Mouse (Mus musculus): ENCODE measurements at regions not wholly inside any gene's neighbourhood (a gene's known extent, or its start where the extent isn't known, plus 50 kb on each side); places are given as distances from the start of the nearest gene placed in this dataset.

DNA sequence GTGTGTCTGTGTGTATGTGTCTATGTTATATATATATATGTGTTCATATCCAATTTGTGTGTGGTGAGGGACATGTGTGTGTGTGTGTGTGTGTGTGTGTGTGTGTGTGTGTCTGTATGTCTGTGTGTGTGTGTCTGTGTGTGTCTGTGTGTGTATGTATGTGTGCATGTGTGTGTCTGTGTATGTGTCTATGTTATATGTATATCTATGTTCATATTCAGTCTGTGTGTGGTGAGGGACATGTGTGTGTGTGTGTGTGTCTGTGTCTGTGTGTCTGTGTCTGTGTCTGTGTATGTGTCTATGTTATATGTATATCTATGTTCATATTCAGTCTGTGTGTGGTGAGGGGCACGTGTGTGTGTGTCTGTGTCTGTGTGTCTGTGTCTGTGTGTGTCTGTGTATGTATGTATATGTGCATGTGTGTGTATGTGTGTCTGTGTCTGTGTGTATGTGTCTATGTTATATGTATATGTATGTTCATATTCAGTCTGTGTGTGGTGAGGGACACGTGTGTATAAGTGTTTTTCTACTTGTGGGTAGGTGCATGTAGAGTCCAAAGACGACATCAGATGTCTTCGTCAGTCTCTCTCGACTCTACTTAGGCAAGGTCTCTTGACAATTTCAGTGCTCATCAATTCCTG, 370.5 kb upstream of the Slc7a11 start:
- H3K4me1 ChIP-seq (ENCODE audit: control insufficient read depth, insufficient read depth, low read length) = no peaks in the 10 kb centered on the region
- WGBS = 84% methylated on average over 5 of the region's 5 CpGs
- no peaks in the 10 kb centered on the region for H3K9me3 ChIP-seq (ENCODE audit: control insufficient read depth, low read length)
- H3K4me2 ChIP-seq (ENCODE audit: low read depth, low read length) = no peak overlapping the region
- H3K27me3 ChIP-seq (replicated peaks; ENCODE audit: control insufficient read depth, insufficient read depth, low read length) = no peaks in the 10 kb centered on the region
- no peak for DNase-seq (ENCODE audit: low spot score)
- H3K4me3 ChIP-seq (ENCODE audit: low read depth, low read length) = no peak overlapping the region
- no peaks in the 10 kb centered on the region for H3K36me3 ChIP-seq (ENCODE audit: control insufficient read depth, insufficient read depth, low read length)
- H3K9ac ChIP-seq (ENCODE audit: low read depth, low read length) = no peak overlapping the region
- no peak overlapping the region for H3K27ac ChIP-seq (replicated peaks; ENCODE audit: low read depth, low read length)
- no peak for ATAC-seq (ENCODE audit: low read depth)

DNA sequence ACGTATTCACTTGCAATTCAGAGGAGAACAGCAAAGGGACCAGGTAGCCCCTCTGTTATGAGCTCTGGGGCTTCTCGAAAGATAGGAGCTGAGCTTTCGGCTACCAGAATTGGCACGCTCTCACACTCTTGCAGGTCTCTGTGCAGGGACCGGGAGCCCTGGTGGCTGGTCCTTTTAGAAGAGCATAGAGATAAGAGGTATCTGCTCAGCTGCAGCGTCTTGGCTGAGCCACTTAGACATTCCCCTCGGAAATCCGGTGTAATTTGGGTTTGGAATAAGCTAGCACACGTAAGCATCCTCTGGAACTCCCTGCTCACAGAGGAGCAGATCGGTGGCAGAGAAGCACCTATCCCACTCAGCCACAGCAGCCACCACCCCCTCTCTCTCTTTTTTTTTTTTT, 372.3 kb upstream of the Slc7a11 start:
- DNase-seq (ENCODE audit: low spot score) (no peak), ATAC-seq (ENCODE audit: low read depth) (no peak)
- no peaks in the 10 kb centered on the region for H3K27me3 ChIP-seq (replicated peaks; ENCODE audit: control insufficient read depth, insufficient read depth, low read length)
- H3K27ac ChIP-seq (replicated peaks; ENCODE audit: low read depth, low read length) = no peak overlapping the region
- H3K4me2 ChIP-seq (ENCODE audit: low read depth, low read length) = no peak overlapping the region
- 83% methylated on average over 10 of the region's 10 CpGs for WGBS
- H3K4me3 ChIP-seq (ENCODE audit: low read depth, low read length) = no peak overlapping the region
- H3K4me1 ChIP-seq (ENCODE audit: control insufficient read depth, insufficient read depth, low read length) = no peaks in the 10 kb centered on the region
- H3K36me3 ChIP-seq (ENCODE audit: control insufficient read depth, insufficient read depth, low read length) = no peaks in the 10 kb centered on the region
- H3K9ac ChIP-seq (ENCODE audit: low read depth, low read length) = no peak overlapping the region
- H3K9me3 ChIP-seq (ENCODE audit: control insufficient read depth, low read length) = no peaks in the 10 kb centered on the region

GRCm38 (mm10) chr3:50816479-50816878, 373.1 kb upstream of the Slc7a11 start:
- H3K4me2 ChIP-seq (ENCODE audit: low read depth, low read length) = no peak overlapping the region
- no peaks in the 10 kb centered on the region for H3K36me3 ChIP-seq (ENCODE audit: control insufficient read depth, insufficient read depth, low read length)
- no peak overlapping the region for H3K9ac ChIP-seq (ENCODE audit: low read depth, low read length)
- no peak overlapping the region for H3K27ac ChIP-seq (replicated peaks; ENCODE audit: low read depth, low read length)
- H3K4me3 ChIP-seq (ENCODE audit: low read depth, low read length) = no peak overlapping the region
- no peak for ATAC-seq (ENCODE audit: low read depth)
- WGBS = 70% methylated on average over 8 of the region's 8 CpGs
- no peaks in the 10 kb centered on the region for H3K9me3 ChIP-seq (ENCODE audit: control insufficient read depth, low read length)
- no peak for DNase-seq (ENCODE audit: low spot score)
- no peaks in the 10 kb centered on the region for H3K4me1 ChIP-seq (ENCODE audit: control insufficient read depth, insufficient read depth, low read length)
- H3K27me3 ChIP-seq (replicated peaks; ENCODE audit: control insufficient read depth, insufficient read depth, low read length) = no peaks in the 10 kb centered on the region

- WGBS = 73% methylated on average over 3 of the region's 3 CpGs
- H3K9ac ChIP-seq (ENCODE audit: low read depth, low read length) = no peak overlapping the region
- H3K4me1 ChIP-seq (ENCODE audit: control insufficient read depth, insufficient read depth, low read length) = no peaks in the 10 kb centered on the region
- H3K9me3 ChIP-seq (ENCODE audit: control insufficient read depth, low read length) = no peaks in the 10 kb centered on the region
- H3K4me3 ChIP-seq (ENCODE audit: low read depth, low read length) = no peak overlapping the region
- ATAC-seq (ENCODE audit: low read depth) (no peak), DNase-seq (ENCODE audit: low spot score) (no peak)
- no peak overlapping the region for H3K27ac ChIP-seq (replicated peaks; ENCODE audit: low read depth, low read length)
- H3K4me2 ChIP-seq (ENCODE audit: low read depth, low read length) = no peak overlapping the region
- no peaks in the 10 kb centered on the region for H3K27me3 ChIP-seq (replicated peaks; ENCODE audit: control insufficient read depth, insufficient read depth, low read length)
- H3K36me3 ChIP-seq (ENCODE audit: control insufficient read depth, insufficient read depth, low read length) = no peaks in the 10 kb centered on the region
Measured at GRCm38 (mm10) chr3:50817361-50817760, 373.9 kb upstream of the Slc7a11 start.

GRCm38 (mm10) chr3:50820776-50821175, 377.4 kb upstream of the Slc7a11 start:
- DNase-seq (ENCODE audit: low spot score) (no peak), ATAC-seq (ENCODE audit: low read depth) (no peak)
- Histone ChIP-seq H3K27me3 (replicated peaks; ENCODE audit: control insufficient read depth, insufficient read depth, low read length) (no peaks in the 10 kb centered on the region), H3K4me1 (ENCODE audit: control insufficient read depth, insufficient read depth, low read length) (peaks cover 4% of the 10 kb centered on the region; the same call in 1 of the 2 replicates), H3K9me3 (ENCODE audit: control insufficient read depth, low read length) (no peaks in the 10 kb centered on the region), H3K9ac (ENCODE audit: low read depth, low read length) (no peak overlapping the region), H3K36me3 (ENCODE audit: control insufficient read depth, insufficient read depth, low read length) (no peaks in the 10 kb centered on the region), H3K4me2 (ENCODE audit: low read depth, low read length) (no peak overlapping the region), H3K4me3 (ENCODE audit: low read depth, low read length) (no peak overlapping the region), H3K27ac (replicated peaks; ENCODE audit: low read depth, low read length) (no peak overlapping the region)
- 67% methylated on average over 1 of the region's 1 CpGs for WGBS

- no peak for ATAC-seq (ENCODE audit: low read depth)
- DNase-seq (ENCODE audit: low spot score) = no peak
- no peak overlapping the region for H3K4me3 ChIP-seq (ENCODE audit: low read depth, low read length)
- no peak overlapping the region for H3K4me2 ChIP-seq (ENCODE audit: low read depth, low read length)
- WGBS = 45% methylated on average over 5 of the region's 5 CpGs
- no peak overlapping the region for H3K9ac ChIP-seq (ENCODE audit: low read depth, low read length)
- no peaks in the 10 kb centered on the region for H3K9me3 ChIP-seq (ENCODE audit: control insufficient read depth, low read length)
- H3K36me3 ChIP-seq (ENCODE audit: control insufficient read depth, insufficient read depth, low read length) = no peaks in the 10 kb centered on the region
- no peaks in the 10 kb centered on the region for H3K27me3 ChIP-seq (replicated peaks; ENCODE audit: control insufficient read depth, insufficient read depth, low read length)
- no peak overlapping the region; the same call in 1 of the 2 replicates for H3K27ac ChIP-seq (replicated peaks; ENCODE audit: low read depth, low read length)
- H3K4me1 ChIP-seq (ENCODE audit: control insufficient read depth, insufficient read depth, low read length) = peaks cover 5% of the 10 kb centered on the region; the same call in 1 of the 2 replicates
Measured at GRCm38 (mm10) chr3:50825534-50826423, 382.4 kb upstream of the Slc7a11 start.

DNA sequence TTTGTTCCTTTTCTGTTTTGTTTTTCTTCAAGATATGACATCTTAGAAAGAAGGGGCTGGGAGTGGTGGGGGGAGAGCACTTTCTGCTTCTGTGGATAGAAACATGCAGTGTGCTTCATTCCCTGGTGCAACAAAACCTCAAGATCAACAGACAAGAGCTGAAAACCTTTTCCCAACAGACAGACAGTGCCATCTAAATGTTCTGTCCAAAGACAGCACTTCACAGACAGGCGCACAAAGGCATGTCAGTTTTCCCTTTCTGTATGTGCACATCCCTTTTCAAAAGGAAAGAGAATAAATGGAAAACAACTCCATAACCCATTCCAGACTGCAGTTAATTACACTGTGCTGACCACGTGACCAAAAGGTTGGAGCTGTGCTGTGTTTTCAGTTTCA, 383.0 kb upstream of the Slc7a11 start:
- 40% methylated on average over 2 of the region's 2 CpGs for WGBS
- no peak overlapping the region for H3K9ac ChIP-seq (ENCODE audit: low read depth, low read length)
- no peak overlapping the region for H3K4me3 ChIP-seq (ENCODE audit: low read depth, low read length)
- H3K27ac ChIP-seq (replicated peaks; ENCODE audit: low read depth, low read length) = no peak overlapping the region; the same call in 1 of the 2 replicates
- no peaks in the 10 kb centered on the region for H3K9me3 ChIP-seq (ENCODE audit: control insufficient read depth, low read length)
- H3K27me3 ChIP-seq (replicated peaks; ENCODE audit: control insufficient read depth, insufficient read depth, low read length) = no peaks in the 10 kb centered on the region
- peaks cover 5% of the 10 kb centered on the region; the same call in 1 of the 2 replicates for H3K4me1 ChIP-seq (ENCODE audit: control insufficient read depth, insufficient read depth, low read length)
- ATAC-seq (ENCODE audit: low read depth) (no peak), DNase-seq (ENCODE audit: low spot score) (peak; percentile 26)
- H3K4me2 ChIP-seq (ENCODE audit: low read depth, low read length) = no peak overlapping the region
- no peaks in the 10 kb centered on the region for H3K36me3 ChIP-seq (ENCODE audit: control insufficient read depth, insufficient read depth, low read length)

DNA sequence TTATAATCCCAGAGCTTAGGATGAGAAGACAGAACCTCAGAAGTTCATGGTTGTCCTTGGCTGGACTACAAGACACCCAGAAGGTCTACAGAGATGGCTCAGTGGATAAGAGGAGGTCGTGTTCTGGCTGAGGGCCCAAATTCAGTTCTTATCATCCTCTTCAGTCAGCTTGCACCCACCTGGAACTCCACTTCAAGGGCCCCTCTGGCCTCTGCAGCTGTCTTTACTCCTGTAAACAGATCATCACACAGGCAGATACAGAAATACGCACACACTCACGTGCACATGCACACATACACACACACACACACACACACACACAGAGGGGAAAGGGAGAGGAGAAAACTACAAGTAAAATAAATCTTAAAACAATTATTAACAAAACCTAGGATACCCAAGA, 385.8 kb upstream of the Slc7a11 start:
- 80% methylated on average over 3 of the region's 3 CpGs for WGBS

More for the DNA sequence above, 385.8 kb upstream of the Slc7a11 start:
- H3K9me3 ChIP-seq (ENCODE audit: control insufficient read depth, low read length) = no peaks in the 10 kb centered on the region
- ATAC-seq (ENCODE audit: low read depth) (no peak), DNase-seq (ENCODE audit: low spot score) (no peak)
- no peak overlapping the region for H3K27ac ChIP-seq (replicated peaks; ENCODE audit: low read depth, low read length)
- H3K9ac ChIP-seq (ENCODE audit: low read depth, low read length) = no peak overlapping the region
- no peak overlapping the region for H3K4me2 ChIP-seq (ENCODE audit: low read depth, low read length)
- H3K4me3 ChIP-seq (ENCODE audit: low read depth, low read length) = no peak overlapping the region
- H3K27me3 ChIP-seq (replicated peaks; ENCODE audit: control insufficient read depth, insufficient read depth, low read length) = no peaks in the 10 kb centered on the region
- no peaks in the 10 kb centered on the region for H3K36me3 ChIP-seq (ENCODE audit: control insufficient read depth, insufficient read depth, low read length)
- H3K4me1 ChIP-seq (ENCODE audit: control insufficient read depth, insufficient read depth, low read length) = peaks cover 5% of the 10 kb centered on the region; the same call in 1 of the 2 replicates

Data from embryonic facial prominence, embryonic 14.5 days (tissue).